Mouse (Mus musculus) adrenal gland, adult 8-10 months (tissue): ENCODE data around the gene Nav1. TPM values are rescaled to one million over a fixed set of nuclear protein-coding genes. Genes with fewer than 3 reads are reported as not detected.

Experiments
- DNase-seq: peaks from one replicate; pipeline ENCODE4 v3.0.0; 2022
- total RNA-seq, 4 experiments: library from RNA; stranded (reverse); gene quantifications; 2 replicates each; pipeline ENCODE4 v1.2.4; 2022

The Nav1 gene
- total RNA-seq, 4 experiments from 2014 or later, result 15.2 to 26.9 (median 22.8) TPM

GRCm38 (mm10) chr1:135544504-135545146 is 62.5 kb downstream of the Nav1 start:
- peak; percentile 68 for DNase-seq

GRCm38 (mm10) chr1:135542841-135543810 is 64.0 kb downstream of the Nav1 start:
- no peak for DNase-seq

- DNase-seq, result no peak
Observed at GRCm38 (mm10) chr1:135542080-135542479, 65.0 kb downstream of the Nav1 start.

GRCm38 (mm10) chr1:135540270-135540669 is 66.8 kb downstream of the Nav1 start:
- DNase-seq, result peak; percentile 59

GRCm38 (mm10) chr1:135538441-135539265 is 68.4 kb downstream of the Nav1 start:
- no peak for DNase-seq

- no peak for DNase-seq
Observed at GRCm38 (mm10) chr1:135536822-135537221, 70.3 kb downstream of the Nav1 start.

- no peak for DNase-seq
Observed at GRCm38 (mm10) chr1:135536326-135536725, 70.8 kb downstream of the Nav1 start.

GRCm38 (mm10) chr1:135535256-135535655 is 71.8 kb downstream of the Nav1 start:
- DNase-seq, result no peak

GRCm38 (mm10) chr1:135534782-135535181 is 72.3 kb downstream of the Nav1 start:
- DNase-seq, result no peak

- no peak for DNase-seq
Observed at GRCm38 (mm10) chr1:135534070-135534469, 73.0 kb downstream of the Nav1 start.

- DNase-seq, result no peak
Observed at GRCm38 (mm10) chr1:135532383-135532782, 74.7 kb downstream of the Nav1 start.

- DNase-seq, result no peak
Observed at GRCm38 (mm10) chr1:135531981-135532380, 75.1 kb downstream of the Nav1 start.

GRCm38 (mm10) chr1:135531081-135531480 is 76.0 kb downstream of the Nav1 start:
- no peak for DNase-seq

- DNase-seq, result no peak
Observed at GRCm38 (mm10) chr1:135524518-135524860, 82.6 kb downstream of the Nav1 start.

GRCm38 (mm10) chr1:135523780-135524517 is 83.1 kb downstream of the Nav1 start:
- no peak for DNase-seq

- no peak for DNase-seq
Observed at GRCm38 (mm10) chr1:135523344-135523743, 83.8 kb downstream of the Nav1 start.

- no peak for DNase-seq
Observed at GRCm38 (mm10) chr1:135520550-135521168, 86.4 kb downstream of the Nav1 start.

- no peak for DNase-seq
Observed at GRCm38 (mm10) chr1:135518661-135519060, 88.4 kb downstream of the Nav1 start.

- no peak for DNase-seq
Observed at GRCm38 (mm10) chr1:135517469-135517868, 89.6 kb downstream of the Nav1 start.

- DNase-seq, result no peak
Observed at GRCm38 (mm10) chr1:135516511-135517305, 90.4 kb downstream of the Nav1 start.
